23 mouse cellular contexts compared by ENCODE assay signal in the genomic region with DNA sequence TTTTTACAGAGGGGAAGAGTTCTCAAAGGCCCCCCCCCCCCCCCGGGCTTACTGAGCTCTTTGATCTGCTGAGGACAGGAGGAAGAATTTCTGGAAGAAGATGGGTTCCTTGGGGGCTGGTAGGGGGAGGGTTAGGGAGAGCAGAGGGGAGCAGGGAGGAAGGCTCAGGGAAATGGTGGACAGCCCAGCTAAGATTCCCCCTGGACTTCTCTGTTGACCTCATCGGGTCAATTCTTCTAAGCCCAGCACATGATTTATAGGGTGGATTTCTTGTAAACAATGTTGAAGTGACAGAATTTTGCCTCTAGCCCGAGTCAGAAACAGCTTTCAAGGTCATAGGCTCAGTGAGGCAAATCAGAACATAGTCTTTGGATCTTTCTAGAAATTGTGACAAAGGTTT.
DNase-seq lines count a peak whose midpoint lies in the region; ATAC-seq and TF ChIP-seq lines count a peak whose summit lies in the region.
"Had no signal": no experiment of that assay in that cellular context is flagged by ENCODE, and none has a peak within 500 bp of the region (broad histone marks: within the 10 kb centered on the region; RNA-seq: fewer than 3 reads in every experiment).

No protein-coding gene starts in this region.

- peaks cover 12% of the 10 kb centered on the region; the same call in 1 of the 2 replicates for H3K4me1 ChIP-seq in kidney, embryonic 15.5 days
- H3K4me1 ChIP-seq in lung, embryonic 14.5 days (ENCODE audit: insufficient read depth): no peaks in the 10 kb centered on the region
- H3K4me1 ChIP-seq: embryonic facial prominence, embryonic 10.5 days; forebrain, embryonic 13.5 days; hindbrain, embryonic 12.5 days had no signal

- H3K27me3 ChIP-seq in kidney, embryonic 15.5 days: no peaks in the 10 kb centered on the region
- H3K27me3 ChIP-seq in lung, embryonic 14.5 days (ENCODE audit: insufficient read depth, low read length): no peaks in the 10 kb centered on the region
- H3K27me3 ChIP-seq: forebrain, embryonic 13.5 days; heart, embryonic 13.5 days; hindbrain, embryonic 12.5 days had no signal

- H3K36me3 ChIP-seq in kidney, embryonic 15.5 days: no peaks in the 10 kb centered on the region
- no peaks in the 10 kb centered on the region for H3K36me3 ChIP-seq in lung, embryonic 14.5 days (ENCODE audit: insufficient read depth)
- H3K36me3 ChIP-seq: embryonic facial prominence, embryonic 10.5 days; G1E; heart, embryonic 13.5 days; hindbrain, embryonic 12.5 days had no signal

- no peak overlapping the region for H3K4me2 ChIP-seq in kidney, embryonic 15.5 days
- no peak overlapping the region for H3K4me2 ChIP-seq in lung, embryonic 14.5 days
- H3K4me2 ChIP-seq: forebrain, embryonic 13.5 days; heart, embryonic 13.5 days; hindbrain, embryonic 12.5 days had no signal

- peak; percentile 35 for DNase-seq in embryo, embryonic 10.5 days (ENCODE audit: low spot score)
- no peak for DNase-seq in embryo, embryonic 10 days (ENCODE audit: low spot score)
- no peak for DNase-seq in kidney, postnatal 36 days
- DNase-seq in lung, embryonic 14.5 days: peak; percentile 68
- DNase-seq in lung, postnatal 4 days: no peak
- peak; percentile 37 for DNase-seq in lung, postnatal 10 days
- DNase-seq in gastrocnemius, adult 18-20 months (ENCODE audit: low spot score): no peak
- DNase-seq: adrenal gland, adult 8-10 months; adrenal gland, postnatal 36 days; B cell, adult 2 months; cerebellum, adult 2 months; cerebellum, postnatal 10 days; forebrain, postnatal 0 days; gastrocnemius, adult 2 months; gastrocnemius, postnatal 25 days; heart, postnatal 4 days had no signal

- no peaks in the 10 kb centered on the region for H3K9me3 ChIP-seq in kidney, embryonic 15.5 days (replicated peaks)
- no peaks in the 10 kb centered on the region for H3K9me3 ChIP-seq in lung, embryonic 14.5 days (ENCODE audit: low read depth, low read length)
- H3K9me3 ChIP-seq: embryonic facial prominence, embryonic 10.5 days; forebrain, embryonic 13.5 days; heart, embryonic 13.5 days; hindbrain, embryonic 12.5 days had no signal

- ATAC-seq in kidney, embryonic 15.5 days (replicated peaks; ENCODE audit: low FRiP score): peak; percentile 67
- ATAC-seq in lung, embryonic 14.5 days (ENCODE audit: insufficient read depth): peak; percentile 84
- ATAC-seq: CD4-positive, CD25-positive, alpha-beta regulatory T cell, adult 4 months; forebrain, embryonic 13.5 days; forebrain, postnatal 0 days had no signal

- 12% methylated on average over 3 of the region's 3 CpGs for WGBS in kidney, embryonic 15.5 days
- 24% methylated on average over 3 of the region's 3 CpGs for WGBS in lung, embryonic 14.5 days

- TF ChIP-seq CTCF in lung, embryonic 14.5 days (IDR thresholded peaks at IDR 0.05; ENCODE audit: low read depth): no peak

- H3K4me3 ChIP-seq in kidney, embryonic 15.5 days (replicated peaks): no peak overlapping the region
- no peak overlapping the region for H3K4me3 ChIP-seq in lung, embryonic 14.5 days (ENCODE audit: low read depth, low read length)
- H3K4me3 ChIP-seq: embryonic facial prominence, embryonic 10.5 days; forebrain, embryonic 13.5 days; gastrocnemius, adult 2 months; heart, embryonic 13.5 days; hindbrain, embryonic 12.5 days had no signal

- no peak overlapping the region for H3K9ac ChIP-seq in kidney, embryonic 15.5 days
- H3K9ac ChIP-seq in lung, embryonic 14.5 days: no peak overlapping the region
- H3K9ac ChIP-seq: forebrain, embryonic 13.5 days; forebrain, postnatal 0 days; heart, embryonic 13.5 days; hindbrain, embryonic 12.5 days had no signal

- peak overlapping the region; percentile 30; the same call in 1 of the 2 replicates for H3K27ac ChIP-seq in kidney, embryonic 15.5 days
- H3K27ac ChIP-seq in lung, embryonic 14.5 days (ENCODE audit: low read depth): no peak overlapping the region
- H3K27ac ChIP-seq: embryonic facial prominence, embryonic 10.5 days; forebrain, embryonic 13.5 days; gastrocnemius, adult 2 months; heart, embryonic 13.5 days; hindbrain, embryonic 12.5 days had no signal

Comparison
In these comparisons a context has a peak if more than half of its experiments do, and no peak if none do; other contexts are left out.
1. DNase-seq: peak in embryo, embryonic 10.5 days (single experiment), lung, embryonic 14.5 days (single experiment) and lung, postnatal 10 days (single experiment); none in embryo, embryonic 10 days (single experiment), kidney, postnatal 36 days (0 of 2), lung, postnatal 4 days (0 of 2) and gastrocnemius, adult 18-20 months (single experiment).